Mouse (Mus musculus): Measurements from ENCODE around the gene Fam83g.

- no peak for TF ChIP-seq CTCF (IDR thresholded peaks at IDR 0.05; ENCODE audit: extremely low read depth, insufficient read depth, insufficient read length, insufficient replicate concordance)
- TF ChIP-seq POLR2A (IDR thresholded peaks at IDR 0.05; ENCODE audit: low read depth, low read length): no peak
These were observed 25.4 kb upstream of the Fam83g start for GRCm38 (mm10) chr11:61658360-61658922.
